Mouse (Mus musculus): ENCODE data around the gene Csmd2. TPM values are rescaled to one million over a fixed set of nuclear protein-coding genes. Genes with fewer than 3 reads are reported as not detected.

The Csmd2 gene
- polyA plus RNA-seq, 1 experiment from 2014 or later = 2.4 TPM

DNA sequence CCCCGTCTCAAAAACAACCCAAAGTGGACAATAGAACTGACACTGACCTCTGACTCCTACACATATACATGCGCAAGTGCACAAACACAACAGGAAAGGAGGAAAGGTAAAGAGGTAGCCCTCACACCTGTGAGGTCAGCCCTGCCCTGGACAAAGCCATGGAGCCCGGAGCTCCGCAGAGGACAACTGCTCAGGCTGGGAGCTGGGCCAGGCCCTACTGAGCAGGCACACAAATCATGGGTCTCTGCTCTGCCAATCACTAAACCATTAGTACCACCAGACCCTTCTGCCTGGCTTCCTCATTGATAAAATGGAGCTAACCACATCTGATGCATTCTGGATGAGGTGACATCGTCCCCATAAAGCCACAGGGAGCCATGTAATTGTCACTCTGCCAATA, 409.0 kb downstream of the Csmd2 start:
- H3K4me1 ChIP-seq (replicated peaks) = peaks cover 35% of the 10 kb centered on the region
- H3K9me3 ChIP-seq = no peaks in the 10 kb centered on the region
- 0 out of 2 replicates have a peak, but pooled peaks cover 2% of the 10 kb centered on the region for H3K27me3 ChIP-seq (ENCODE audit: insufficient read depth, poor library complexity, severe bottlenecking)
- no peak for DNase-seq (ENCODE audit: low spot score)
- H3K36me3 ChIP-seq = no peaks in the 10 kb centered on the region
- WGBS = 92% methylated on average over 5 of the region's 5 CpGs
- no peak overlapping the region for H3K27ac ChIP-seq
- H3K4me3 ChIP-seq = no peak overlapping the region

DNA sequence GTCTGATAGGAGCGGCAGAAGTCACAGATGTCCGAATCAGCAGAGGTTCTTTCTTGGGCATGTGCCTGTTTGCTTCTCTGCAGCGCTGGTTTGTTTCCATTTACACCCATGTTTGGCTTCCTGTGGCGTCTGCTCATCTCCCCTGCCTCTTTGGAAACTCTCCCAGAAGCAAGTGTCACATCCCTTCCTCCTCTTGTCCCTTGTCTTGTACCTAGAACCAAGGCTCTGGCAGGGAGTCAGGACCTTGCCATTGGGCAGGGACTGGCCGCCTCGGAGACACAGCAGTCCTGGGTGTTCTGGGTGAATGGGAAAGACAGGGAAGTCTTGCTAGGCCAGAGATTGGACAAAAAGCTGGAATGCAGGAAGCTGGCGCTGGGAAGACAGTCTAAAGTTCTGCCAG, 410.1 kb downstream of the Csmd2 start:
- Histone ChIP-seq H3K27me3 (ENCODE audit: insufficient read depth, poor library complexity, severe bottlenecking) (0 out of 2 replicates have a peak, but pooled peaks cover 2% of the 10 kb centered on the region), H3K4me1 (replicated peaks) (peaks cover 23% of the 10 kb centered on the region), H3K9me3 (no peaks in the 10 kb centered on the region), H3K36me3 (no peaks in the 10 kb centered on the region), H3K4me3 (no peak overlapping the region), H3K27ac (peak overlapping the region; percentile 35; the same call in 1 of the 2 replicates)
- 76% methylated on average over 7 of the region's 7 CpGs for WGBS
- no peak for DNase-seq (ENCODE audit: low spot score)

DNA sequence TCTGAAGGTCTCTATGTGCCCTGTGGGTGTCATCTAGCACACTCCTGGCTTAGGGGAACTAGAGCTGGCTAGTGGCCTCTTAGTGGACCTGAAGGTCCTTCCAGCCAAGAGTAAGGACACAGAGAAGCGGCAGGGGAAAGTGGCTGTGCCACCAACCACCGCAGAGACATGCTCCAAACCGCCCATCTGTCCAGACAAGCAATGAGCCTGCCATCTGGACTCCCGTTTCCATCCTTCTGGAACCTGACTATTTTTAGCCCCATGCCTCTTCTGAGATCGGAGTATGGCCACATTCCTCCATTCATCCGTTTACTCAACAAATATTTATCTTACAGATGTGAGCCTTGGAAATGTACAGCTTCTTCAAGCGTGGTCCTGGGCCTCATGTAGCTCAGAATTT, 411.3 kb downstream of the Csmd2 start:
- DNase-seq (ENCODE audit: low spot score) = no peak
- Histone ChIP-seq H3K36me3 (no peaks in the 10 kb centered on the region), H3K4me3 (no peak overlapping the region), H3K27me3 (ENCODE audit: insufficient read depth, poor library complexity, severe bottlenecking) (no peaks in the 10 kb centered on the region), H3K27ac (no peak overlapping the region), H3K9me3 (no peaks in the 10 kb centered on the region), H3K4me1 (replicated peaks) (peaks cover 16% of the 10 kb centered on the region)
- 77% methylated on average over 7 of the region's 7 CpGs for WGBS

DNA sequence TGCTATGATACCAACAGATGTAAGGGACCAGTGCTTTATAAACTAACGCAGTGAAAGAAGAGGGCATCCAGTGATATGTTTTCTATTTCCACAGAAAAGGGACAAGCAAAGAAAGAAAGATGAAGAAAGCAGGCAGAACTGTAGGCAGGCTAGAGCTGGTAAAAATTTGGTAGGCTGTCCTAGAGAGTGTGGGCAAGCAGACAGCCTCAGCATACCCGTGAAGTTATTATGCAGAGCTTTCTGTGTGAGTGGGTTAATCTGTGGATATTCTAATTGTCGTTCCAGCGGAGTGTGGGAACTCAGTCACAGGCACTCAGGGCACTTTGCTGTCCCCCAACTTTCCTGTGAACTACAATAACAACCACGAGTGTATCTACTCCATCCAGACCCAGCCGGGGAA, 412.4 kb downstream of the Csmd2 start:
- DNase-seq (ENCODE audit: low spot score) = no peak
- H3K9me3 ChIP-seq = no peaks in the 10 kb centered on the region
- H3K4me1 ChIP-seq (replicated peaks) = peaks cover 16% of the 10 kb centered on the region
- 88% methylated on average over 6 of the region's 6 CpGs for WGBS
- H3K27me3 ChIP-seq (ENCODE audit: insufficient read depth, poor library complexity, severe bottlenecking) = no peaks in the 10 kb centered on the region
- H3K4me3 ChIP-seq = no peak overlapping the region
- no peak overlapping the region for H3K27ac ChIP-seq
- no peaks in the 10 kb centered on the region for H3K36me3 ChIP-seq

DNA sequence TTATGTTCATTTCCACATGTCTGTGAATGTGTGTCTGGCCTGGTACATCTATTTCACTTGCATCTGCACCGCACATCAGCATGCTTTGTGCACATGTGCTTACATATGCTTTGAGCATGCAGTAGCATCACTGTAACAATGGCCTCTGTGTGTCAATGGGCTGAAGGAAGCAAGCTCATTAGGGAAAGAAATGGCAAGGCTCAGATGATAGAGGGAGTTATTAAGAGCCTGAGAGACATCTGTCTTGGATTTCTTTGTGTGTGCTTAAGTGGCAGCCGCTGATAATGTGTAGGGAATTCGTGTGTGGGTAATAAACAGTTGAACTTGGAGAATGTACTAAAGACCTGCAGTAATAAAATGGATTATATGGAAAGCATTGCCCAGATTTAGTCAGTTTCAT, 413.9 kb downstream of the Csmd2 start:
- no peak for DNase-seq (ENCODE audit: low spot score)
- no peak overlapping the region for H3K27ac ChIP-seq
- H3K9me3 ChIP-seq = 0 out of 2 replicates have a peak, but pooled peaks cover 3% of the 10 kb centered on the region
- H3K27me3 ChIP-seq (ENCODE audit: insufficient read depth, poor library complexity, severe bottlenecking) = no peaks in the 10 kb centered on the region
- 85% methylated on average over 3 of the region's 3 CpGs for WGBS
- no peaks in the 10 kb centered on the region for H3K36me3 ChIP-seq
- H3K4me1 ChIP-seq (replicated peaks) = peaks cover 16% of the 10 kb centered on the region
- H3K4me3 ChIP-seq = no peak overlapping the region

DNA sequence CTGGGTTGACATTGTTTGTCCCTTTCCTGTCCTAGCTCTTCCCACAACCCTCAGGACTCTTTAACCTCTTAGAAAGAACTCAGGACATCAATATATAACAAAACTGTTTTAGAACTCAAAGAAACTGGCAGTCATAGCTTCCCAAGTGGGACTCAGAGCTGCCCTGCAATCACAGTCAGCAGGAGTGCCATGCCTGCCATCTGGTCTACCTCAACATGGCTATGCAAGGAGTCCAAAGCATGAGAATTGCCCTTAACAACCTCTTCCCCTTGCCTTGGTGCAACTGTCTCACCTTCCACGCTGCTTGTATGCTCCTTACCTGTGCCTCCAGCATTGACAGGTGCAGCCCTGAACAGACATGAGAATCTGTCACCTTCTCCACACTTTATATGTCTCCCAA, 415.0 kb downstream of the Csmd2 start:
- Histone ChIP-seq H3K4me3 (no peak overlapping the region), H3K27ac (no peak overlapping the region), H3K9me3 (0 out of 2 replicates have a peak, but pooled peaks cover 3% of the 10 kb centered on the region), H3K27me3 (ENCODE audit: insufficient read depth, poor library complexity, severe bottlenecking) (no peaks in the 10 kb centered on the region), H3K4me1 (replicated peaks) (peaks cover 7% of the 10 kb centered on the region), H3K36me3 (no peaks in the 10 kb centered on the region)
- no peak for DNase-seq (ENCODE audit: low spot score)
- WGBS = 85% methylated on average over 1 of the region's 1 CpGs

DNA sequence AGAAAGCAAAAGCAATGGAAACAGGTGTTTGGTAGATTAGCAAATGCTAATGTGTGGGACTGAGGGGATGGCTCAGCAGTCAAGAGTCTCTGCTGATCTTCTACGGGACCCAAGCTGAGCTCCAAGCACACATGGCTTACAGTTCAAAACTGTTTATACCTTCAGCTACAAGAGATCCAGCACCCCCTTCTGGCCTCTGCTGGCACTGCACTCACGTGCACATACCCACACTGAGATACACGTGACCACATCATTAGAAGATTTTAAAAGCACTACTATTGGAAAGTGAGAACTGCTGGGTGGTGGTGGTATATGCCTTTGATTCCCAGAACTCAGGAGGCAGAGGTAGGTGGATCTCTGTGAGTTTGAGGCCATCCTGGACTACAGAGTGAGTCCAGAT, 417.9 kb downstream of the Csmd2 start:
- no peak for DNase-seq (ENCODE audit: low spot score)
- H3K27me3 ChIP-seq (ENCODE audit: insufficient read depth, poor library complexity, severe bottlenecking) = no peaks in the 10 kb centered on the region
- no peaks in the 10 kb centered on the region for H3K36me3 ChIP-seq
- 0 out of 2 replicates have a peak, but pooled peaks cover 3% of the 10 kb centered on the region for H3K9me3 ChIP-seq
- no peak overlapping the region for H3K27ac ChIP-seq
- 94% methylated on average over 3 of the region's 3 CpGs for WGBS
- H3K4me1 ChIP-seq (replicated peaks) = no peaks in the 10 kb centered on the region
- no peak overlapping the region for H3K4me3 ChIP-seq

DNA sequence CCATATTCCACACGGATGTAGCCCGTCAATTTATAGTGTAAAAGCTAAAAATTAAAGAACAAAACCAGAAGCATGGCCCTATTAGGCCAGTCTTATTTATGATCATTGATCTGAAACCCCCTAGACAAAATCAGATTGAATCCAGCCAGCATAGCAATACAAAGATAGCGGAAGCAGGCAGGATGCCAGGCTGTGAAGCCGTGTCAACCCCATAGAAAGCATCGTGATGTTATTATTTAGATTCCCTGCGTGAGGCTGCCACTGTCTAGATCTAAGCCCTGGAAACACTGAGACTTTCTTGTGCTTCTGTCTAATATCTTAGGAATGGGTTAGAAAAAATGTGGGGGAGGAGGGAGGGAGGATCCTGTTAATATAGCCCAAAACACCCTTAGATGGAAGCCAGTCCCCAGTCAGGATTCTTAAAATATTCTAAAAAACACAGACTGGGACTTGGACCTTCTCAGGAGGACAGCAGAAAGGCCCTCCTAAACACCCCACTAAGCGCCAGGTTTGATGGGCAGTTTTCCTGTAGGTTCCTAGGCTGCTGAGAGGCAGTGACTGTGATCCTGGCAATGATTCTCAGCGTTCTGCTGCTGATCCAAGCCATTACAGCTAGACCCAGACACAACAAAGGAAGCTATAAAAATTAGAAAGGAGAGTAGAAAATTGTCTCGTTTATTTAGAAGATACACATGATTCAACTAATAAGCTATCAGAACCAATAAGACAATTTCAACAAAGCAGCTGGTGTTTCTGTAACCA, 419.6 kb downstream of the Csmd2 start:
- no peaks in the 10 kb centered on the region for H3K27me3 ChIP-seq (ENCODE audit: insufficient read depth, poor library complexity, severe bottlenecking)
- no peaks in the 10 kb centered on the region for H3K36me3 ChIP-seq
- no peak overlapping the region for H3K4me3 ChIP-seq
- DNase-seq (ENCODE audit: low spot score) = no peak
- no peak overlapping the region for H3K27ac ChIP-seq
- no peaks in the 10 kb centered on the region for H3K4me1 ChIP-seq (replicated peaks)
- WGBS = 84% methylated on average over 9 of the region's 9 CpGs
- H3K9me3 ChIP-seq = 0 out of 2 replicates have a peak, but pooled peaks cover 3% of the 10 kb centered on the region

DNA sequence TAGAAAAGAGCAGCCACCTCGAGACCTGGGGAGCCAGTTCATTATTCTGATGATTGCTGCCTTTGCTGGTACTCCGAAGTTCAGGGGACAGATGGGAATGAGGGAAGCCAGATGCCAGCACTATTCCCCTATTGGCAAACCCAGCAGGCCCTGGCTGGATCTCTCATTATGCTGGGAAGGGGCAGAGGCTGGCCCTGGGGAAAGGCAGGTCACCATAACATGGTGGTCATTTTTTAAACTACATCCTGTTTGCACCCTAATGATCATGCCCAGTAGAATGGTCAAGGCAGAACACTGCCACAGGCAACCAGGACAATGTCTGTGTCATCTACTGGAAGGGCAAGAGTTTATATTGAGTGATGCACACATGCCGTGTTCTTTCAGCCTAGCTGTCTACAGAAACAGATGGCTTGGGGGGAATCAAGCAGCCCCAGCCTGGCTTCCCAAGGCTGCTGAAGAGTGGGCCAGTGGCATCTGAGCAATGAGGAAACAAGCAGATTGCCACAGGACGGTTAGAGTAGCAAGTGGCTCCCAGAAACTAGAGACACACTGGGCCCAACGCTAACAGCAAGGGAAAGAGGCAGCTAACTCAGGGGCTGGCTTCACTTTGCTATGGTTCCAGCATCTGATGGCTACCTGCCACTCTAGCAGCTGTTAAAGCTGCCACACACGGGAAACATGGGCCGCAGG, 424.4 kb downstream of the Csmd2 start:
- no peak overlapping the region for H3K4me3 ChIP-seq

DNA sequence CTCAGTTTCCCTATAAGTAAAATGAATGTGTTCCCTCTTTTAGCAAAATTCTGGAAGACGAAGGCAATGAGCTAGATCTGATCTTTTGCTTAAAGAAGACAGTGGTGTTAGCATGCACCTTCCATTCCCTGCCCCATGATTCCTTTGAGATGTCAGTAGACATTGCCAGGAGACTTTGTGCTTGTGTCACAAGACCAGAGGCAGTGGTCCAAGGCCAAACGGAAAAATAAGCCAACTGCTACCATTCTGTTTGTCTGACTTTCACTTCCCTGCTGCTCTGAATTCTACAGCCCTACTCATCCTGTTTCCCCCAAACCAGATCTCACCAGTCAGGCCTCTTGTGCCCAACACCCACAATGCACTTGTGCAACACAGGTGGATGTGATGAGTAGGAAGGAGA, 427.1 kb downstream of the Csmd2 start:
- Histone ChIP-seq H3K36me3 (no peaks in the 10 kb centered on the region), H3K27me3 (ENCODE audit: insufficient read depth, poor library complexity, severe bottlenecking) (no peaks in the 10 kb centered on the region), H3K27ac (no peak overlapping the region), H3K9me3 (no peaks in the 10 kb centered on the region), H3K4me1 (replicated peaks) (peaks cover 11% of the 10 kb centered on the region), H3K4me3 (no peak overlapping the region)
- no peak for DNase-seq (ENCODE audit: low spot score)
- 91% methylated on average over 2 of the region's 2 CpGs for WGBS

More for the DNA sequence above, 424.4 kb downstream of the Csmd2 start:
- no peaks in the 10 kb centered on the region for H3K27me3 ChIP-seq (ENCODE audit: insufficient read depth, poor library complexity, severe bottlenecking)
- no peak for DNase-seq (ENCODE audit: low spot score)
- peaks cover 9% of the 10 kb centered on the region for H3K4me1 ChIP-seq (replicated peaks)
- no peaks in the 10 kb centered on the region for H3K9me3 ChIP-seq
- H3K27ac ChIP-seq = no peak overlapping the region
- H3K36me3 ChIP-seq = no peaks in the 10 kb centered on the region
- WGBS = 83% methylated on average over 7 of the region's 7 CpGs

DNA sequence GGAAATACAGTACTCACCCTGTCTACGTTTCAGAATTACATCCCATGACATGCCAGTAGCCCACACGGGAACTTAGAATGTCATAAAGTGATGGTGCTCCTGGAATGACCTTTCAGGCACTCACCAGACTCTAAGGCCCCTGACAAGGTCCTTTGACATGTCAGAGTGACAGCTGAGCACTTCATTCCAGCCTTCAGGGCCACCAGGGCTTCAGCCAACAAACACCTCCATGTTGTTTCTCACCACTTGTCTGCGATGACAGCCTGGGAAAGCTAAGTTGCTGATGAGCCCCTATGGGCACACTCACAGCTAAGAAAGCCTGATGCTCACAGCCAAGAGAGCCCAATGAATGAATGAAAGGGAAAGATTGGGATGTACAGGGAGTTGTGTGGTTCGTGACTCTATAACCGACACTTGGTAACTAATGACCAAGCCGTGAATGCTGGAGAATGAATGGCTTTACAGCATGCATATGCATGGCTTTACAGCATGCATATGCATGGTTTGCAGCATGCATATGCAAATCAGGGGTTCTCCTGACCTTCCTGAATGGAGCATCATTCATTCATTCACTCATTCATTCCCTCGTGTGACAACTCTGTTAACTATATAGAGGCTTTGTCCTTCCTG, 432.4 kb downstream of the Csmd2 start:
- H3K27ac ChIP-seq = peak overlapping the region; percentile 59; the same call in 1 of the 2 replicates
- peaks cover 3% of the 10 kb centered on the region; the same call in 1 of the 2 replicates for H3K27me3 ChIP-seq (ENCODE audit: insufficient read depth, poor library complexity, severe bottlenecking)
- no peaks in the 10 kb centered on the region for H3K9me3 ChIP-seq
- H3K4me1 ChIP-seq (replicated peaks) = peaks cover 46% of the 10 kb centered on the region
- 68% methylated on average over 7 of the region's 7 CpGs for WGBS
- no peak for DNase-seq (ENCODE audit: low spot score)
- no peaks in the 10 kb centered on the region for H3K36me3 ChIP-seq
- H3K4me3 ChIP-seq = no peak overlapping the region

DNA sequence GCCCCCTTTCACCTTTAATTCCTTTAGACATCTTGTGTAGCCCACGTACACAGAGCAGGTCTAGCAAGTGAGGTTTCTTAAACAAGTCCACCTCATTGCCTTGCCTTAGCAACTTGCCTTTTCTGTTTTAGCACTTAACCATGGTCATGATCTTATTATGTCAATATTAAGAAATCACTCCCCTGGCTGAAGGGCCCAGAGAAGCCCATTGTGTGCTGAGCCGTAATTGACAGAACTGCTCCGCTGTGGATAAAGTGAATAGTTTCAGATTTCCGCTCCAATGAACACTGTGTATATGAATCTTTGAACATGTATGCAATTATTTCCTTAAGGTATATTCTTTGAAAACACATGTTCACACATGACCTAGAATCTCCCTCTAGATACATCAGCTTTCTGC, 434.8 kb downstream of the Csmd2 start:
- no peak for DNase-seq (ENCODE audit: low spot score)
- H3K36me3 ChIP-seq = no peaks in the 10 kb centered on the region
- peaks cover 4% of the 10 kb centered on the region; the same call in 1 of the 2 replicates for H3K27me3 ChIP-seq (ENCODE audit: insufficient read depth, poor library complexity, severe bottlenecking)
- WGBS = 51% methylated on average over 4 of the region's 4 CpGs
- no peak overlapping the region for H3K27ac ChIP-seq
- H3K9me3 ChIP-seq = no peaks in the 10 kb centered on the region
- no peak overlapping the region for H3K4me3 ChIP-seq
- H3K4me1 ChIP-seq (replicated peaks) = peaks cover 46% of the 10 kb centered on the region

DNA sequence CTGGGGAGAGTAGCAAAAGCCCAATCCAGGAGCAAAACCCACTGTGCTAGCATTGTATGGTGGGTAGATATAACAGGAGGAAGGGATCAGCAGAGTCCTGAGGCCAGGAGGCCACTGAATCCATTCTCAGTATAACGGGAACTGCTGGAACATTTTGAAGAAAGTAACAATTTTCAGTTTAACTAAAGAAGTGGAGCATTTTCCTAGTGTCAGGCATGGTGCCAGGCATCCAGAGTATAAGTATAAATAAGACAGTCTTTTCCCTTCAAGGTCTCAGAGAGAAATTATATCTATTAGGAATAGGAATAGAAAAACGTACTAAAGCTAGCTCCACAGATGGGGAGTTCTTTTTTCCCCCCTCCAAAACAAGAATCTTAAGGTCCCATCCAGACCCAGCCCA, 437.7 kb downstream of the Csmd2 start:
- H3K4me1 ChIP-seq (replicated peaks) = peaks cover 57% of the 10 kb centered on the region
- no peak for DNase-seq (ENCODE audit: low spot score)
- no peaks in the 10 kb centered on the region for H3K36me3 ChIP-seq
- H3K4me3 ChIP-seq = no peak overlapping the region
- H3K9me3 ChIP-seq = no peaks in the 10 kb centered on the region
- WGBS = 78% methylated on average over 2 of the region's 2 CpGs
- peak overlapping the region; percentile 6; the same call in 1 of the 2 replicates for H3K27ac ChIP-seq
- peaks cover 4% of the 10 kb centered on the region; the same call in 1 of the 2 replicates for H3K27me3 ChIP-seq (ENCODE audit: insufficient read depth, poor library complexity, severe bottlenecking)

Data from hindbrain, embryonic 10.5 days (tissue).